Mouse (Mus musculus) bone marrow macrophage, adult 2 months (primary cell): ENCODE measurements around the gene Bcor. TPM values are rescaled to one million over a fixed set of nuclear protein-coding genes. Genes with fewer than 3 reads are reported as not detected.

Source experiments
- H3K27ac ChIP-seq: 2 replicates; pipeline ENCODE4 v1.5.1; 2012; ENCODE audit warnings: low read depth, low read length; ENCODE audit not compliant: insufficient read depth
- H3K4me1 ChIP-seq: 2 replicates; pipeline ENCODE4 v1.6.1; 2012; ENCODE audit warnings: low read length; ENCODE audit not compliant: control insufficient read depth, insufficient read depth
- H3K4me3 ChIP-seq: 2 replicates; pipeline ENCODE4 v1.5.1; 2012; ENCODE audit warnings: mild to moderate bottlenecking, low read length, moderate library complexity; ENCODE audit not compliant: insufficient read depth
- CTCF ChIP-seq: IDR thresholded peaks from 2 replicates; pipeline ENCODE4 v1.5.1; 2012; ENCODE audit warnings: low read depth, mild to moderate bottlenecking, low read length, moderate library complexity
- POLR2A ChIP-seq: IDR thresholded peaks from 2 replicates; pipeline ENCODE4 v1.6.1; 2012; ENCODE audit warnings: mild to moderate bottlenecking, low read depth, low read length, borderline replicate concordance
- polyA plus RNA-seq: library from polyadenylated mRNA; stranded (reverse); fragments of >200 nt; gene quantifications from 2 replicates; pipeline ENCODE4 v1.2.4, GENCODE M21; 2012; ENCODE audit not compliant: missing spikeins, insufficient read depth, insufficient read length

Gene Bcor
- polyA plus RNA-seq, 1 experiment: 11.4 TPM

- H3K4me3 ChIP-seq: peak overlapping the region; percentile 55
- no peak for TF ChIP-seq POLR2A
- no peak for TF ChIP-seq CTCF
- H3K27ac ChIP-seq: peak overlapping the region; percentile 95
- peaks cover 7% of the 10 kb centered on the region for H3K4me1 ChIP-seq
Observed at GRCm38 (mm10) chrX:12134541-12134940, 25.6 kb downstream of the Bcor start.

GRCm38 (mm10) chrX:12133836-12134431 lies 26.2 kb downstream of the Bcor start:
- Histone ChIP-seq H3K4me1 (peaks cover 7% of the 10 kb centered on the region), H3K27ac (0 out of 2 replicates have a peak overlapping the region, but pooled peaks have one; percentile 2)
- TF ChIP-seq POLR2A (no peak), CTCF (no peak)

GRCm38 (mm10) chrX:12133178-12133835 lies 26.8 kb downstream of the Bcor start:
- peak overlapping the region; percentile 40 for H3K4me3 ChIP-seq
- TF ChIP-seq CTCF (no peak), POLR2A (no peak)
- no peak overlapping the region for H3K27ac ChIP-seq
- peaks cover 7% of the 10 kb centered on the region for H3K4me1 ChIP-seq

More at GRCm38 (mm10) chrX:12133836-12134431, 26.2 kb downstream of the Bcor start:
- H3K4me3 ChIP-seq: peak overlapping the region; percentile 40

- peaks cover 7% of the 10 kb centered on the region for H3K4me1 ChIP-seq
- H3K4me3 ChIP-seq: no peak overlapping the region
- TF ChIP-seq CTCF (no peak), POLR2A (no peak)
- H3K27ac ChIP-seq: no peak overlapping the region
Observed at GRCm38 (mm10) chrX:12132541-12133177, 27.5 kb downstream of the Bcor start.

GRCm38 (mm10) chrX:12129828-12130809 lies 30.0 kb downstream of the Bcor start:
- no peak for TF ChIP-seq POLR2A
- TF ChIP-seq CTCF: no peak
- Histone ChIP-seq H3K4me1 (peaks cover 16% of the 10 kb centered on the region), H3K4me3 (no peak overlapping the region), H3K27ac (no peak overlapping the region)

- Histone ChIP-seq H3K27ac (peak overlapping the region; percentile 51), H3K4me3 (peak overlapping the region; percentile 40), H3K4me1 (peaks cover 19% of the 10 kb centered on the region)
- TF ChIP-seq CTCF: no peak
- no peak for TF ChIP-seq POLR2A
Observed at GRCm38 (mm10) chrX:12129230-12129629, 30.9 kb downstream of the Bcor start.

GRCm38 (mm10) chrX:12128165-12129083 lies 31.7 kb downstream of the Bcor start:
- Histone ChIP-seq H3K27ac (peak overlapping the region; percentile 51), H3K4me1 (peaks cover 20% of the 10 kb centered on the region), H3K4me3 (peak overlapping the region; percentile 74)
- TF ChIP-seq POLR2A (no peak), CTCF (no peak)

GRCm38 (mm10) chrX:12127799-12128164 lies 32.4 kb downstream of the Bcor start:
- Histone ChIP-seq H3K4me1 (peaks cover 20% of the 10 kb centered on the region), H3K4me3 (peak overlapping the region; percentile 74), H3K27ac (peak overlapping the region; percentile 21; the same call in 1 of the 2 replicates)
- TF ChIP-seq POLR2A: no peak
- no peak for TF ChIP-seq CTCF

GRCm38 (mm10) chrX:12127106-12127670 lies 33.0 kb downstream of the Bcor start:
- no peak overlapping the region for H3K27ac ChIP-seq
- peaks cover 25% of the 10 kb centered on the region for H3K4me1 ChIP-seq
- peak overlapping the region; percentile 74 for H3K4me3 ChIP-seq
- no peak for TF ChIP-seq POLR2A
- no peak for TF ChIP-seq CTCF
